Mouse (Mus musculus): ENCODE data around the gene Skap2.

Gene Skap2

DNA sequence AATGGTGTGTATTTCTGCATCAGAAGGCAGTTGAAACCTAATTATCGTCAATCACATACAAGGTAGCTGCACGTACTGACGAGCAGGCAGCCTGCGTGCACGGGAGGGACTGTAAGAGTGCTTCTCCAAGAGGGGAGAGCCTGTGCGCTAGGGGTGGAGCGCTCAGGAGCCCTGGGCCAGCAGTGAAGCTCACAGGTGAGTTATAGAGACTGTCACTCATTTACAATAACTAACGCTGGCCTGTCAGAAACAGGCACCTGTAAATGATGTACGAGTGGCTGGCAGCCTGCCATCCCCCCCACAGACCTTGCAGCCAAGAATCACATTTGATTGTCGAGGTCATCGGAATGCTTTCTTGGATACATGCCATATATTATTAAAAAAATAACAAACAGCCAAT lies 168.2 kb downstream of the Skap2 start:
- no peak for DNase-seq (ENCODE audit: low spot score)

DNA sequence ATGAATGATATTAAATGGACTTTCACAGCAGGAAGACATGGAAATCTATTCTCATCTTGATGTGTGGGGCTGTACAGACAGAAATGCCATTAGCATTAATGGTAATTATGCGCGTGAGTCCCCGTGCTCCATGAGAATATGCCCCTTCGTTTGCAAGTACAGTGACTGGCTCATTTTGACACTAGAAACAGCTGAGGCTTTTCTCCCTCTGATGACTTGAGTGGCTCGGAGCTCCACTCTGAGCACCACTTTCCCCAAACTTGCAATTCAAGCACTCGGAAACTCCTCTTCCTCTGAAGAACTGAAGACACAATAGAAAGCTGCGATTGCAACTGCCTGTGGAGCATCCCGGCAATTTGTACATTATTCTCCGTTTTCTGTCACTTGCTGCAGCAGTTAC lies 169.3 kb downstream of the Skap2 start:
- no peak for DNase-seq (ENCODE audit: low spot score)

DNA sequence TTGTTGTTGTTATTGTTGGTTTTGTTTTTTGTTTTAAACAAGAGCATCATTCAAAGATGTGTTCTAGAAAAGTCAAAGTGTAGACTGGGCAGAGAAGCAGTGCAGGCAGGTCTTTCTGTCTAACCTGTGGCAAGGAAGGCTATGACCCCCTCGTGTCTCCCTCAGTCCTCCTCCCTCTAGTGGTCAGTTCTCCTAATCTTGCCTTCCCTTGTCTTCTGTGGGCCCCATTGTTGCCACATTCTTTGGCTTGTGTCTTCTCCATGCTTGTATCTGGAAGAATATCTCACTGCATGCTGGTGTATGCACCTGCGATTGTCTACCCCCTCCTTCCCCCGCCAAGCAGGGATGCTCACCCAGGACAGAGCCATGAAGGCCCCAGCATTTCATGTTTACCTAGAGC lies 174.2 kb downstream of the Skap2 start:
- DNase-seq (ENCODE audit: low spot score): no peak

DNA sequence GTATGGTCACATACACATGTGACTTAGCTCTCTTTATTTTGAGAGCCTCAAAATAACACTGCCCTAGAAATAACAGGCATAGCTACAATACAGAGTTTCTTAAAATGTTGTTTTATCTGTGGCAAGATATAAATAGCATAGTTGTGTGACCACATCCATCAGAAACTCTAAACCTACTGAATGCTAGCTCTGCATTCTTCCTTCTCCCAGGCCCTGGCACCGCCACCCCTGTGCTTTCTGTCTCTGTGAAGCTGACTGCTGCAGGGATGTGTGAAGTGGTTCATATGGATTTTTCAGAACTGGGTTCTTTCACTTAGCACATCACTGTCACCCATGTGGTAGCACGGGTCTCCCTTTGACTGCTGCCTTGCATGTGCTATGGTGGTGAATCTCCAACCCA lies 179.0 kb downstream of the Skap2 start:
- DNase-seq (ENCODE audit: low spot score): no peak

DNA sequence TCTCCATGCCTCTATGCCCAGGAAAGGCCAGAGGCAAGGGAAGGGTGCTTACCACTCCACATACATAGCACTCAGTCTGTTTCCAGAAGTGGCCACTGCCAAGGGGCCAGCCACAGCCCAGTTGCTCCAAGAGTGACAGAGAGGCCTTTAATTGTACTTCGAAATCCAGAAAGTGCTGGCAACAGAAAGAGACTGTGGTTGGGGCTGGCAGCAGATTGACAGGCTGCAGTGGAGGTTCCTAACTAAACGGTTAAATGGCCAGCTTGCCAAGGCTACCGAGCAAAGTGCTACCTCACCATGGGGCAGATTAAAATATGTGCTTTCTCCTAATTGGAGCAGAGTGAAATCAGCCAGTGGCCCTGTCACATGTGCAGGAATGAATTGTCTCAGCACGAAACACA lies 186.7 kb downstream of the Skap2 start:
- no peak for DNase-seq (ENCODE audit: low spot score)

DNA sequence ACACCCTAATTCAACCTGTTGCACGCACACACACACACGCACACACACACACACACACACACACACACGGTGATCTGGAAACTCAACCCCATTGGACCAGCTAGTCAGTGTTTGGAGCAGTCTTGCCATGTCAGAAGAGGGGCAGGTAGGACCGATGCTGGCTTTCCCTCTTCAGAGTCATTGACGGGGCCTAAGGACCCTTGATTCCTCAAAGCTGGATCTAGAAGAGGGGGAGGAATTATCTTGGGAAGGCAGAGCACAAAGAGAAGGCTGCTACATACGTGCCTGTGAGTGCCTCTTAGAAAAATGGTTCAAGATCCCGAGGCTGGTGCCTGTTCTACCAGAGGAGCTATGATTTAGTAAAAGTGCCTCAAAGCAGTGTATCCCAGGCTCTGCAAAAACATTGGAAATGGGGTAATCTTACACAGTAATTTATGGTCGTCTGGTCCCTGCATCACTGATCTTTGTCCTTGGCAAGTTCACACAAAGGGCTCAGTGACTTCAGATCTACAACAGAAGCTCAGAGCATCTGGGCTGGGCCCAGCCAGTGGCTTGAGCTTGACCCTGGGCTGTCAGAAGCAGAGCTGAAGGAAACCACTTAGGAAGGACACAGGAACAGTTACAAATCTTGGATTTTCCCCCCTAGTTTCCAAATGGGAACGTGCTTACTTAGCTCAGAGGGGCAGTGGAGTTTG lies 188.1 kb downstream of the Skap2 start:
- no peak for DNase-seq (ENCODE audit: low spot score)

DNA sequence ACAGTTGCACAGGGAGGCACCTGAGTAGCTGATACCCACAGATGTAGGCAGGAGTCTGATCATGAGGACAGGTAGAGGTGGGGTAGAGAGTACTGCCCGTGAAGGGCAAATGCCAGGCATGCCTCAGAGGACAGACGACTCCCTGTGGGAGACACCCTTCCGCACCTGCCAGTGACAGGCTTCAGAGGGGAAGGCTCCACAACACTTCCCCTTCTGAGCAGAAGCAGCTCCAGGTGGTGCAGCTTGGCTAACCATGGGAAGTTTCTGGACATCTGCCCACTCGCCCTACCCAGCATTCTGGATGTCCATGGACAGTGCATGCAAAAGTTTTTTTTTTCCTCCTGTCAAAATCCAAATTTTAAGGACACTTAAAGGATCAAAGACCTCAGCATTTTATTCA lies 190.3 kb downstream of the Skap2 start:
- DNase-seq (ENCODE audit: low spot score): no peak

DNA sequence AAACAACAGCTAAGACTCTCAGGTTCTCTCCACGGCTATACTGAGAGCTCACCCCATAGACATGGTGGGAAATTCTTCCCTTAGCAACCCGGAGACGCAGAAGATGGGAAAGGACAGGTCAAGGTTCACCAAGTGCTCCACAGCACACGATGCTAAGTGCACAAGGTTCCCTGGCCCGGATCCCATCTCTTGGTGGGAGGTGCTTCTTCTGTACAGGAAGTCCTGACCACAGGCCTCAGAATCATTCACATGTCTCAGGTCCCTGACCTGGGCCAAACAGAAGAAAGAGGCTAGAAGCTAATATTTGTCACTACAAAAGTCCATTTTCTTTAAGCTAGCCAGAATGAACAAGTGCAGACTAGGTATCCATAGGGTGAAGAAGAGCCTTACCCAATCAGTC lies 191.5 kb downstream of the Skap2 start:
- no peak for DNase-seq (ENCODE audit: low spot score)

DNA sequence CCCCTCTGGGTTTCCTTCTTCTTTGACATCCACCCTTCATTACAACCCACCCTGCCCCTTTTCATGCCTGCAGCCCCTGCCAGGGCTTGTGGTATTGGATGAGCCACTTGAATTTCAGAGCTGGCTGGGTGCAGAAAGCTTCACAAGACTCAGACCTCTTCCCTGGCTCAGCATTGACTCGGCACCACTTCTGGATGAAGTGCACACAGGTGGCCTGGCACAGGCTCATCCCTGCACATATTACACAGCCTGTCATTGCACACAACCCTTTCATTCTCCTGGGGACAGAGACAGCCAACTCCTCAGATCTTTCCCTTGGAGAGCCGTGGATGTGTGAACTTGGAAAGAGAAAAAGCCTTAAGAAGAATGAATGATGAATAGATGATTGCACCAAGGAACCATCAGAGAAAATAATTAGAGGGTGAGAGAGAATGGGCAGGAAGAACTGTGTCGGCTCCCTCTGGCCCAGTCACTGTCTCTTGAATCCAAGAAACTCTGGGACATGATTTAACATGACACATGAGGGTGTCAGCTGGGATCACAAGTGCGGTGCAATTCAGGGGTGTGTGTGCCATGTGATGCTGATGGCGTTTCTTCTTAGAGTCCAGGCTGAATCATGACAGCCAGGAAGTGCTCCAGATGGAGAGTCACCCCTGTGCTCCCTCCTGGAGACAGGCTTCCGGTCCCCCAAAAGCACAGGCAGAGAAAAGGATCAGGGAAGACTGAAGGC lies 195.3 kb downstream of the Skap2 start:
- DNase-seq (ENCODE audit: low spot score): no peak

DNA sequence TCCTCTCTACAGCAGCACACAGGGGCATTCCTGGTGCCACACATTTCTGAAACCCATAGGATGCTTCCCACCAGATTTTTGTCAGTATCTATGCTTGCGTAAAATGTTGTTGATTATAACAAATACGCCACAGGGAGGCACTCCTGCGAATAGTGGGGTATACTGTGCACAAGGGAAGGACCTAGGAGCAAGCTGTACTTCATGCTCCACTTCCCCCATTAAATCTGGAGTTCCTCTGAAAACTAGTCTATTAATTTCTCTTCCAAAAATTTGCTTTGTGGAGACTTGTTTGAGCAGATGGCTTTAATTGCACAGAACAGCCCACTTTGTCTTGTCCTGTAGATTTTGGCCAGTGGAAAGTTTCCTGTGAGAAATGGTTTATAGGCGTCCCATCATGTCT lies 201.4 kb downstream of the Skap2 start:
- DNase-seq (ENCODE audit: low spot score): no peak

DNA sequence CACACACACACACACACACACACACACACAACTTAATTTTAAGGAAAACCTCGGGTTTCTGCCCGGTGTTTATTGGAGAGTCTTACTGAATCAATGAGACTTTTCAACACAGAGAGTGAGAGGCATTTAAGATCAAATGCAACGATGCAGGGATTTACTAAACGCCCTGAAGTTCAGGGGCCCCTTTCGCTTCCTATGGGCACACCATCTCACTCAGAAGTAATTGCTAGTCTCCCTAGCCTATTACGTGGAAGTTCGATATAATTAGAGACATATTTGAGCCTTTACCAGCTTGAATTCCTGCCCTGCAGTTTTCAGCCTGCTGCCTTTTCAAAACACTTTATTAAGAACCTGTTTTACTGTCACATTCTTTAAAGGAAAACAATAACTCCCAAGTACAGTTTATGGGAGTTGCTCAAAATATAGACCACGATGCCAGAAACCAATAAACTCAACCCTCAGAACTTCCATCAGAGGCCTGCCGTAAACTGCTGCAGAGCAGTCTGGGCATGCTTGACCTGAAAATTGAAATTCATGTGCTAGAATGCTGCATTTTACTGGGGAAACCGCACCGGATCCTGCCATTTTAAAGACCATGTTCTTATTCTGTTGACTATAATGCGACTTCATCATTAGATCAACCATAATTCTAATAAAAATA lies 203.1 kb downstream of the Skap2 start:
- DNase-seq (ENCODE audit: low spot score): no peak

DNA sequence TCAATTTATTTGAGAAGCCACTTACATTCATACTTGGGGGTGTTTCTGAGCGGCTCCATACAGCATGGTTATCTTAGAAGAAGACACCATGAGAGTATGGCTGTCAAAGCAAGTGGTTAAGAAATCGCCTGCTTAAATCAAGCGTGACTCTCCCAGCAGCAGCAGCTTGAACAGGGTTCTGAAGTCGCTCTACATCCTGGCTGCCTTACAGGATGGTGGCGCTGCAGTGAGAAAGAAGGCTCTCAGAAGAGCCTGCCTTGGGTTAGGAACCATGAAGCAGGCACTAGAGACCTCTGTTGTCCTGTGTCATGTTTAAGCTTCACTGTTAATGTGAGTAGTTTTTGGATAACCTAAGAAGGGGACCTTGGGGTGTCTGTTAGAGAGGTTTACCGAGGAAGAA lies 204.3 kb downstream of the Skap2 start:
- no peak for DNase-seq (ENCODE audit: low spot score)

All from MN1 (cell line).